Mouse (Mus musculus): ENCODE data around the gene Wbp2nl. TPM values are rescaled to one million over a fixed set of nuclear protein-coding genes. Genes with fewer than 3 reads are reported as not detected.

Gene Wbp2nl
- total and polyA plus RNA-seq, 2 experiments from 2014 or later: 0.42 to 1.00 TPM

- Histone ChIP-seq H3K4me2 (ENCODE audit: low read depth) (peak overlapping the region; percentile 63), H3K9me3 (ENCODE audit: low read length) (no peaks in the 10 kb centered on the region), H3K36me3 (ENCODE audit: insufficient read depth) (0 out of 2 replicates have a peak, but pooled peaks cover 9% of the 10 kb centered on the region), H3K4me3 (ENCODE audit: low read depth, low read length) (peak overlapping the region; percentile 52), H3K4me1 (ENCODE audit: insufficient read depth) (peaks cover 6% of the 10 kb centered on the region), H3K9ac (peak overlapping the region; percentile 66), H3K27ac (ENCODE audit: low read depth, low read length) (no peak overlapping the region), H3K27me3 (ENCODE audit: insufficient read depth, low read length) (peaks cover 7% of the 10 kb centered on the region; the same call in 1 of the 2 replicates)
- WGBS: 44% methylated on average over 4 of the region's 4 CpGs
- DNase-seq: no peak
- ATAC-seq: no peak
- TF ChIP-seq CTCF (IDR thresholded peaks at IDR 0.05; ENCODE audit: low read depth): no peak
Measured at GRCm38 (mm10) chr15:82337875-82338274, 39.1 kb downstream of the Wbp2nl start.

GRCm38 (mm10) chr15:82338593-82339112 is 39.9 kb downstream of the Wbp2nl start, which contains the start of the genes Naga, Pheta2 and Smdt1:
TSS of gene Naga (minus strand) at chr15:82338925.
TSS of gene Pheta2 (plus strand) at chr15:82338942.
TSS of gene Smdt1 (plus strand) at chr15:82338959.
- H3K27ac ChIP-seq (ENCODE audit: low read depth, low read length): no peak within 1 kb of the TSS
- peak within 1 kb of the TSS; percentile 63 for H3K4me2 ChIP-seq (ENCODE audit: low read depth)
- DNase-seq (peak; percentile 97), ATAC-seq (peak; percentile 96)
- no peaks in the 10 kb centered on the region for H3K9me3 ChIP-seq (ENCODE audit: low read length)
- peak; percentile 34; the same call in 1 of the 2 replicates for TF ChIP-seq CTCF (IDR thresholded peaks at IDR 0.05; ENCODE audit: low read depth)
- H3K27me3 ChIP-seq (ENCODE audit: insufficient read depth, low read length): peaks cover 7% of the 10 kb centered on the region; the same call in 1 of the 2 replicates
- H3K4me3 ChIP-seq (ENCODE audit: low read depth, low read length): peak within 1 kb of the TSS; percentile 52
- H3K9ac ChIP-seq: peak within 1 kb of the TSS; percentile 66
- WGBS: 2% methylated on average over 41 of the region's 41 CpGs
- 0 out of 2 replicates have a peak, but pooled peaks cover 9% of the 10 kb centered on the region for H3K36me3 ChIP-seq (ENCODE audit: insufficient read depth)
- peaks cover 6% of the 10 kb centered on the region for H3K4me1 ChIP-seq (ENCODE audit: insufficient read depth)

- 55% methylated on average over 10 of the region's 10 CpGs for WGBS
- Histone ChIP-seq H3K36me3 (ENCODE audit: insufficient read depth) (0 out of 2 replicates have a peak, but pooled peaks cover 9% of the 10 kb centered on the region), H3K4me2 (ENCODE audit: low read depth) (peak overlapping the region; percentile 63)
Measured at GRCm38 (mm10) chr15:82339150-82339549, 40.4 kb downstream of the Wbp2nl start.

GRCm38 (mm10) chr15:82339634-82340254 is 41.0 kb downstream of the Wbp2nl start:
- TF ChIP-seq CTCF (IDR thresholded peaks at IDR 0.05; ENCODE audit: low read depth): no peak
- H3K4me1 ChIP-seq (ENCODE audit: insufficient read depth): peaks cover 6% of the 10 kb centered on the region
- ATAC-seq: no peak
- H3K9me3 ChIP-seq (ENCODE audit: low read length): no peaks in the 10 kb centered on the region
- H3K36me3 ChIP-seq (ENCODE audit: insufficient read depth): 0 out of 2 replicates have a peak, but pooled peaks cover 9% of the 10 kb centered on the region
- H3K27me3 ChIP-seq (ENCODE audit: insufficient read depth, low read length): peaks cover 7% of the 10 kb centered on the region; the same call in 1 of the 2 replicates
- no peak overlapping the region for H3K9ac ChIP-seq
- H3K4me3 ChIP-seq (ENCODE audit: low read depth, low read length): no peak overlapping the region
- DNase-seq: no peak
- H3K4me2 ChIP-seq (ENCODE audit: low read depth): no peak overlapping the region
- WGBS: 82% methylated on average over 8 of the region's 8 CpGs
- H3K27ac ChIP-seq (ENCODE audit: low read depth, low read length): no peak overlapping the region

More at GRCm38 (mm10) chr15:82339150-82339549, 40.4 kb downstream of the Wbp2nl start:
- H3K27me3 ChIP-seq (ENCODE audit: insufficient read depth, low read length): peaks cover 7% of the 10 kb centered on the region; the same call in 1 of the 2 replicates
- H3K4me1 ChIP-seq (ENCODE audit: insufficient read depth): peaks cover 6% of the 10 kb centered on the region
- H3K27ac ChIP-seq (ENCODE audit: low read depth, low read length): no peak overlapping the region
- H3K9me3 ChIP-seq (ENCODE audit: low read length): no peaks in the 10 kb centered on the region
- no peak for TF ChIP-seq CTCF (IDR thresholded peaks at IDR 0.05; ENCODE audit: low read depth)
- DNase-seq: no peak
- no peak for ATAC-seq
- peak overlapping the region; percentile 66 for H3K9ac ChIP-seq
- peak overlapping the region; percentile 52 for H3K4me3 ChIP-seq (ENCODE audit: low read depth, low read length)

- 54% methylated on average over 21 of the region's 21 CpGs for WGBS
- ATAC-seq: no peak
Measured at GRCm38 (mm10) chr15:82340414-82341035, 41.8 kb downstream of the Wbp2nl start.

GRCm38 (mm10) chr15:82341036-82341501 is 42.3 kb downstream of the Wbp2nl start:
- peaks cover 6% of the 10 kb centered on the region for H3K4me1 ChIP-seq (ENCODE audit: insufficient read depth)
- no peaks in the 10 kb centered on the region for H3K9me3 ChIP-seq (ENCODE audit: low read length)
- DNase-seq (no peak), ATAC-seq (no peak)
- 0 out of 2 replicates have a peak overlapping the region, but pooled peaks have one; percentile 39 for H3K9ac ChIP-seq
- no peaks in the 10 kb centered on the region for H3K36me3 ChIP-seq (ENCODE audit: insufficient read depth)
- H3K4me2 ChIP-seq (ENCODE audit: low read depth): peak overlapping the region; percentile 40
- 6% methylated on average over 40 of the region's 40 CpGs for WGBS
- peaks cover 7% of the 10 kb centered on the region; the same call in 1 of the 2 replicates for H3K27me3 ChIP-seq (ENCODE audit: insufficient read depth, low read length)
- no peak overlapping the region for H3K27ac ChIP-seq (ENCODE audit: low read depth, low read length)
- peak overlapping the region; percentile 1; the same call in 1 of the 2 replicates for H3K4me3 ChIP-seq (ENCODE audit: low read depth, low read length)
- TF ChIP-seq CTCF (IDR thresholded peaks at IDR 0.05; ENCODE audit: low read depth): no peak

More at GRCm38 (mm10) chr15:82340414-82341035, 41.8 kb downstream of the Wbp2nl start:
- H3K4me3 ChIP-seq (ENCODE audit: low read depth, low read length): no peak overlapping the region
- peaks cover 6% of the 10 kb centered on the region for H3K4me1 ChIP-seq (ENCODE audit: insufficient read depth)
- peaks cover 7% of the 10 kb centered on the region; the same call in 1 of the 2 replicates for H3K27me3 ChIP-seq (ENCODE audit: insufficient read depth, low read length)
- no peaks in the 10 kb centered on the region for H3K9me3 ChIP-seq (ENCODE audit: low read length)
- H3K4me2 ChIP-seq (ENCODE audit: low read depth): peak overlapping the region; percentile 40
- H3K27ac ChIP-seq (ENCODE audit: low read depth, low read length): no peak overlapping the region
- TF ChIP-seq CTCF (IDR thresholded peaks at IDR 0.05; ENCODE audit: low read depth): no peak
- no peak for DNase-seq
- 0 out of 2 replicates have a peak overlapping the region, but pooled peaks have one; percentile 39 for H3K9ac ChIP-seq
- 0 out of 2 replicates have a peak, but pooled peaks cover 4% of the 10 kb centered on the region for H3K36me3 ChIP-seq (ENCODE audit: insufficient read depth)

Data from forebrain, postnatal 0 days (tissue).